Mouse (Mus musculus): ENCODE measurements around the gene Csmd2. TPM values are rescaled to one million over a fixed set of nuclear protein-coding genes. Genes with fewer than 3 reads are reported as not detected.
A peak's percentile ranks its signal among the peaks of the same experiment; 100 is the strongest.

The Csmd2 gene
- 1.3 and 1.9 TPM in 2 replicates for polyA plus RNA-seq (2014; fragmentation: Nextera tagmentation; extraction: Ambion mirVana)

DNA sequence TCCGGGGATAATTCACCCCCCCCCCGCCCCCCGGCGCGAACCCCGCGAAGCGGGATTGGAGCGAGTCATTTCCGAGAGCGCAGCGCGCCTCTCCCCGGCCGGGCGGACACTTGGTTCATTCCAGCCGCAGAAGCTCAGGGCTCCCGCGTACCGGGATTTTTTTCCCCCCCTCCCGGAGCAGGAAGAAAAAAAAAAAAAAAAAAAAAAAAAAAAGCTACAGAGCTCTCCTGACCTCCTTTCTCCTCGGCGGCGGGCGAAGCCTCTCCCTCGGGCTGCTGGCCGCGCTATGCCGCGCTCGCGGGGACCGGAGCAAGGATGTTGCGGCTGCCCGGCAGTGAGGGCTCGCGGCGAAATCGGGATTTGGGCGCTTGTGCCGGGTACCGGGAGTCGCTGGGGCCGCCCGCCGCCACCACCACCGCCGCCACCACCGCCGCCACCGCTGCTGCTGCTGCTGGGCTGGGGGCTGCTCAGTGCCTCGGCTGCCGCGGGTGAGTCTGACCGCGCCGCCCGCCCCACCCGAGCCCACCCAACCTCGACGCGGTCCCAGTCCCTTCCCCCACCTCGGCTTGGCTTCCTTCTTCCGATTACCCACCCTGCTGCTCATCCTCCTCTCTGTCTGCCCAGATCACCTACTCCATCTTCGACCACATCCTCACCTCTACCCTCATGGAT, at the start of gene Csmd2:
Csmd2 (plus strand) TSS at position 74 of the 672 bp plus-strand sequence.
- Histone ChIP-seq H3K36me3 (ENCODE audit: control insufficient read depth, insufficient read depth, low read length) (no peaks in the 10 kb centered on the region), H3K9ac (ENCODE audit: low read depth, low read length) (peak within 1 kb of the TSS; percentile 73), H3K4me1 (replicated peaks; ENCODE audit: control insufficient read depth, insufficient read depth, low read length) (peaks cover 2% of the 10 kb centered on the region), H3K27me3 (ENCODE audit: control insufficient read depth, insufficient read depth, low read length) (peaks cover 38% of the 10 kb centered on the region), H3K4me2 (replicated peaks; ENCODE audit: low read depth, low read length) (peak within 1 kb of the TSS; percentile 86), H3K9me3 (ENCODE audit: control insufficient read depth, low read length) (no peaks in the 10 kb centered on the region), H3K27ac (ENCODE audit: low read depth, low read length) (peak within 1 kb of the TSS; percentile 65; the same call in 1 of the 2 replicates), H3K4me3 (ENCODE audit: low read depth, low read length) (peak within 1 kb of the TSS; percentile 61)
- DNase-seq (ENCODE audit: low spot score) (peak; percentile 59), ATAC-seq (ENCODE audit: low FRiP score) (peak; percentile 31; the same call in 1 of the 2 replicates)
- 0% methylated on average over 40 of the region's 65 CpGs for WGBS

- Histone ChIP-seq H3K36me3 (ENCODE audit: control insufficient read depth, insufficient read depth, low read length) (no peaks in the 10 kb centered on the region), H3K27ac (ENCODE audit: low read depth, low read length) (no peak overlapping the region), H3K4me3 (ENCODE audit: low read depth, low read length) (no peak overlapping the region), H3K9me3 (ENCODE audit: control insufficient read depth, low read length) (no peaks in the 10 kb centered on the region), H3K4me1 (replicated peaks; ENCODE audit: control insufficient read depth, insufficient read depth, low read length) (no peaks in the 10 kb centered on the region), H3K9ac (ENCODE audit: low read depth, low read length) (no peak overlapping the region), H3K4me2 (replicated peaks; ENCODE audit: low read depth, low read length) (no peak overlapping the region), H3K27me3 (ENCODE audit: control insufficient read depth, insufficient read depth, low read length) (no peaks in the 10 kb centered on the region)
- WGBS = 98% methylated on average over 2 of the region's 2 CpGs
- no peak for DNase-seq (ENCODE audit: low spot score)
- ATAC-seq (ENCODE audit: low FRiP score) = no peak
These were observed 40.0 kb upstream of the Csmd2 start for GRCm38 (mm10) chr4:127947696-127948095.

- H3K27ac ChIP-seq (ENCODE audit: low read depth, low read length) = no peak overlapping the region
- no peaks in the 10 kb centered on the region for H3K9me3 ChIP-seq (ENCODE audit: control insufficient read depth, low read length)
- H3K27me3 ChIP-seq (ENCODE audit: control insufficient read depth, insufficient read depth, low read length) = no peaks in the 10 kb centered on the region
- ATAC-seq (ENCODE audit: low FRiP score) (no peak), DNase-seq (ENCODE audit: low spot score) (peak; percentile 9)
- no peaks in the 10 kb centered on the region for H3K4me1 ChIP-seq (replicated peaks; ENCODE audit: control insufficient read depth, insufficient read depth, low read length)
- H3K36me3 ChIP-seq (ENCODE audit: control insufficient read depth, insufficient read depth, low read length) = no peaks in the 10 kb centered on the region
- no peak overlapping the region for H3K4me2 ChIP-seq (replicated peaks; ENCODE audit: low read depth, low read length)
- H3K4me3 ChIP-seq (ENCODE audit: low read depth, low read length) = no peak overlapping the region
- no peak overlapping the region for H3K9ac ChIP-seq (ENCODE audit: low read depth, low read length)
- WGBS = 63% methylated on average over 10 of the region's 10 CpGs
These were observed 34.5 kb upstream of the Csmd2 start for GRCm38 (mm10) chr4:127953006-127953710.

DNA sequence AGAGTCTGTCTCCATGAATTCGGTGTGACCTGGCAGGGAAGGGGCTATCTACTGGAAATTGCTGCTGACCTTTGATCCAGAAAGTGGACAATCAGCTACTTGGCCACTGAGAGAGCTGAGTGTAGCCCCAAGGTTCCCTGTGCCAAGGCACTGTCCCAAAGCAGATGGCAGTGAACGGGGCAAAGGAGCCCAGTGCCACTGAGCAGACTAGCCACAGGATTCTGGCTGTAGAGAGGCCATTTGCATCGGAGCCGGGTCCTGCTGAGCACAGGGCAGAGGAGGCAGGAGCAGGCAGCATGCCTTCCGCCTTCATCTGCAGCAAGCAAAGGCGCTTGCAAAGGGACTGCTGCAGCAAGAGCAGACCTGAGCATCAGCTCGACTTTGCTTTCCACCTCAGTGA, 18.6 kb upstream of the Csmd2 start:
- Histone ChIP-seq H3K4me1 (replicated peaks; ENCODE audit: control insufficient read depth, insufficient read depth, low read length) (no peaks in the 10 kb centered on the region; the same call in 1 of the 2 replicates), H3K9me3 (ENCODE audit: control insufficient read depth, low read length) (no peaks in the 10 kb centered on the region), H3K27ac (ENCODE audit: low read depth, low read length) (no peak overlapping the region), H3K27me3 (ENCODE audit: control insufficient read depth, insufficient read depth, low read length) (peaks cover 5% of the 10 kb centered on the region), H3K9ac (ENCODE audit: low read depth, low read length) (no peak overlapping the region), H3K4me3 (ENCODE audit: low read depth, low read length) (no peak overlapping the region), H3K36me3 (ENCODE audit: control insufficient read depth, insufficient read depth, low read length) (no peaks in the 10 kb centered on the region), H3K4me2 (replicated peaks; ENCODE audit: low read depth, low read length) (no peak overlapping the region)
- no peak for DNase-seq (ENCODE audit: low spot score)
- no peak for ATAC-seq (ENCODE audit: low FRiP score)
- WGBS = 23% methylated on average over 7 of the region's 7 CpGs

GRCm38 (mm10) chr4:127970018-127970421, 17.6 kb upstream of the Csmd2 start:
- H3K36me3 ChIP-seq (ENCODE audit: control insufficient read depth, insufficient read depth, low read length) = no peaks in the 10 kb centered on the region
- no peak overlapping the region for H3K4me2 ChIP-seq (replicated peaks; ENCODE audit: low read depth, low read length)
- no peak for ATAC-seq (ENCODE audit: low FRiP score)
- H3K4me1 ChIP-seq (replicated peaks; ENCODE audit: control insufficient read depth, insufficient read depth, low read length) = no peaks in the 10 kb centered on the region; the same call in 1 of the 2 replicates
- WGBS = 7% methylated on average over 7 of the region's 7 CpGs
- no peaks in the 10 kb centered on the region for H3K9me3 ChIP-seq (ENCODE audit: control insufficient read depth, low read length)
- H3K27ac ChIP-seq (ENCODE audit: low read depth, low read length) = no peak overlapping the region
- no peak overlapping the region for H3K9ac ChIP-seq (ENCODE audit: low read depth, low read length)
- peaks cover 5% of the 10 kb centered on the region for H3K27me3 ChIP-seq (ENCODE audit: control insufficient read depth, insufficient read depth, low read length)
- DNase-seq (ENCODE audit: low spot score) = peak; percentile 75
- no peak overlapping the region for H3K4me3 ChIP-seq (ENCODE audit: low read depth, low read length)

GRCm38 (mm10) chr4:127970901-127971868, 16.5 kb upstream of the Csmd2 start, which contains the start of gene CK137956:
TSS of gene CK137956 (minus strand) at chr4:127970951.
- Histone ChIP-seq H3K9me3 (ENCODE audit: control insufficient read depth, low read length) (no peaks in the 10 kb centered on the region), H3K27ac (ENCODE audit: low read depth, low read length) (no peak within 1 kb of the TSS), H3K27me3 (ENCODE audit: control insufficient read depth, insufficient read depth, low read length) (peaks cover 5% of the 10 kb centered on the region), H3K4me1 (replicated peaks; ENCODE audit: control insufficient read depth, insufficient read depth, low read length) (no peaks in the 10 kb centered on the region; the same call in 1 of the 2 replicates), H3K4me2 (replicated peaks; ENCODE audit: low read depth, low read length) (peak within 1 kb of the TSS; percentile 20; the same call in 1 of the 2 replicates), H3K36me3 (ENCODE audit: control insufficient read depth, insufficient read depth, low read length) (no peaks in the 10 kb centered on the region), H3K4me3 (ENCODE audit: low read depth, low read length) (no peak within 1 kb of the TSS), H3K9ac (ENCODE audit: low read depth, low read length) (no peak within 1 kb of the TSS)
- WGBS = 4% methylated on average over 39 of the region's 39 CpGs
- peak; percentile 54 for DNase-seq (ENCODE audit: low spot score)
- no peak for ATAC-seq (ENCODE audit: low FRiP score)

DNA sequence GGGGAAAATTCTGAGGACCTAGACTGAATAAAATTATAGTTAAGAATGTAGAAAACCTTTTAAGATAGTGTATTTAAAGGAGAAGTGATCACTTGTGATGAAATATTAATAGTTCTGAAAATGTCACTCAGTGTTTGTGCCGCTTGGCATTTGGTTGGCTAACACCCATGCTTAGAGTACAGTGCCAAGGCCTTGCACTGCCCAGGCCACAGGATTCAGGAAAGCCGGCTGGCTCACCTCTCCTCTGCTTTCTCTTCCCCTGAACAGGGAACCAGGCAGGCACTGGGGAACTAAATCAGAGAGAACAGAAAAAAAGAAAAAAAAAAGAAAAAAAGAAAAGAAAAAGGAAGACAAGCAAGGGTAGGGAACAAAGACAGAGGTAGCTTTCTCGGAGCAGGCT, 14.7 kb upstream of the Csmd2 start:
- Histone ChIP-seq H3K27me3 (ENCODE audit: control insufficient read depth, insufficient read depth, low read length) (peaks cover 5% of the 10 kb centered on the region), H3K36me3 (ENCODE audit: control insufficient read depth, insufficient read depth, low read length) (no peaks in the 10 kb centered on the region), H3K9ac (ENCODE audit: low read depth, low read length) (no peak overlapping the region), H3K9me3 (ENCODE audit: control insufficient read depth, low read length) (no peaks in the 10 kb centered on the region), H3K27ac (ENCODE audit: low read depth, low read length) (no peak overlapping the region), H3K4me1 (replicated peaks; ENCODE audit: control insufficient read depth, insufficient read depth, low read length) (no peaks in the 10 kb centered on the region; the same call in 1 of the 2 replicates), H3K4me3 (ENCODE audit: low read depth, low read length) (no peak overlapping the region), H3K4me2 (replicated peaks; ENCODE audit: low read depth, low read length) (no peak overlapping the region)
- WGBS = 86% methylated on average over 3 of the region's 3 CpGs
- DNase-seq (ENCODE audit: low spot score) (no peak), ATAC-seq (ENCODE audit: low FRiP score) (no peak)

GRCm38 (mm10) chr4:127981125-127981524, 6.5 kb upstream of the Csmd2 start:
- H3K27ac ChIP-seq (ENCODE audit: low read depth, low read length) = no peak overlapping the region
- 0 out of 2 replicates have a peak, but pooled peaks have one; percentile 22 for ATAC-seq (ENCODE audit: low FRiP score)
- H3K4me1 ChIP-seq (replicated peaks; ENCODE audit: control insufficient read depth, insufficient read depth, low read length) = no peaks in the 10 kb centered on the region
- no peak overlapping the region for H3K9ac ChIP-seq (ENCODE audit: low read depth, low read length)
- H3K4me2 ChIP-seq (replicated peaks; ENCODE audit: low read depth, low read length) = no peak overlapping the region
- H3K27me3 ChIP-seq (ENCODE audit: control insufficient read depth, insufficient read depth, low read length) = peaks cover 12% of the 10 kb centered on the region
- 45% methylated on average over 6 of the region's 6 CpGs for WGBS
- no peak for DNase-seq (ENCODE audit: low spot score)
- H3K36me3 ChIP-seq (ENCODE audit: control insufficient read depth, insufficient read depth, low read length) = no peaks in the 10 kb centered on the region
- no peak overlapping the region for H3K4me3 ChIP-seq (ENCODE audit: low read depth, low read length)
- H3K9me3 ChIP-seq (ENCODE audit: control insufficient read depth, low read length) = no peaks in the 10 kb centered on the region
